ENCODE assay signal across 9 mouse cellular contexts in the genomic region with DNA sequence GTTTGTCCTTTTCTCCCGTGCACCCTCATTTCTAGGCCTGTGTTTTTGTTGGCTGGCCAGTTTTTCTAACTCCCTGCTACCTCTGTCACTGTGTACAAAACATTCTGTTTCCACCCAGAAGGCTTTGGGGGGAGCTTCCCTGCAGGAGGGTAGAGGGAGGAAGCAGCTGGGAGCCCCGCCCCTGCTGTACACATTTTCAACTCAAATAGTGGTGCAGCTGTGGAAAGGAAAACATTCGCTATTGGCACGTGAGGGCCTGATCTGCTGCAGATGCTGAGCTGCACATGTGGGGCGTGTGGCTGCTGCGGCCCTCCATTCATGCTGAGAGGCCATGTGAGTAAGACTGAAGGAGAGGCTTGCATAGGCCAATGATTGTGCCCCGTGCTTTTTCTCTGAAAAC.
DNase-seq lines count a peak whose midpoint lies in the region; ATAC-seq lines count a peak whose summit lies in the region.
"Had no signal": no experiment of that assay in that cellular context is flagged by ENCODE, and none has a peak within 500 bp of the region (broad histone marks: within the 10 kb centered on the region; RNA-seq: fewer than 3 reads in every experiment).

No protein-coding gene starts in this region.

- 52% methylated on average over 7 of the region's 7 CpGs for WGBS in kidney, embryonic 16.5 days
- 65% methylated on average over 7 of the region's 7 CpGs for WGBS in midbrain, embryonic 16.5 days

- no peaks in the 10 kb centered on the region for H3K9me3 ChIP-seq in kidney, embryonic 16.5 days (ENCODE audit: low read length)
- no peaks in the 10 kb centered on the region for H3K9me3 ChIP-seq in midbrain, embryonic 16.5 days (replicated peaks; ENCODE audit: control insufficient read depth, low read length, poor library complexity, severe bottlenecking)

- no peak overlapping the region for H3K27ac ChIP-seq in kidney, embryonic 16.5 days (ENCODE audit: low read length)
- no peak overlapping the region for H3K27ac ChIP-seq in midbrain, embryonic 16.5 days (ENCODE audit: low read length)

- H3K27me3 ChIP-seq in kidney, embryonic 16.5 days (ENCODE audit: insufficient read depth, low read length): no peaks in the 10 kb centered on the region
- H3K27me3 ChIP-seq in splenic B cell, adult 2 months (ENCODE audit: control insufficient read depth, insufficient read depth, low read length, poor library complexity, severe bottlenecking): no peaks in the 10 kb centered on the region
- no peaks in the 10 kb centered on the region for H3K27me3 ChIP-seq in midbrain, embryonic 16.5 days (ENCODE audit: control insufficient read depth, insufficient read depth, low read depth, low read length)
- H3K27me3 ChIP-seq: Patski had no signal

- no peaks in the 10 kb centered on the region for H3K4me1 ChIP-seq in kidney, embryonic 16.5 days (ENCODE audit: insufficient read depth, low read length)
- no peaks in the 10 kb centered on the region for H3K4me1 ChIP-seq in midbrain, embryonic 16.5 days (ENCODE audit: control insufficient read depth, insufficient read depth, low read length)

- H3K9ac ChIP-seq in kidney, embryonic 16.5 days (replicated peaks; ENCODE audit: low read length): no peak overlapping the region
- H3K9ac ChIP-seq in midbrain, embryonic 16.5 days (ENCODE audit: low read depth, low read length): no peak overlapping the region

- ATAC-seq in kidney, embryonic 16.5 days (ENCODE audit: low FRiP score, low TSS enrichment): peak; percentile 57
- ATAC-seq in midbrain, embryonic 16.5 days: no peak
- ATAC-seq: Patski had no signal

- H3K4me2 ChIP-seq in kidney, embryonic 16.5 days (replicated peaks; ENCODE audit: low read depth, low read length): no peak overlapping the region
- no peak overlapping the region for H3K4me2 ChIP-seq in midbrain, embryonic 16.5 days (ENCODE audit: low read length)

- peak; percentile 11 to 17 for DNase-seq in layer of hippocampus, postnatal 36 days
- no peak for DNase-seq in layer of hippocampus, postnatal 25 days (ENCODE audit: extremely low spot score in 1 of 2, low spot score in 1 of 2)
- peak; percentile 44 for DNase-seq in gastrocnemius, postnatal 14 days
- DNase-seq in splenic B cell, adult 2 months (ENCODE audit: low read depth, low spot score): peak; percentile 15
- DNase-seq in cerebellum, postnatal 14 days: no peak
- DNase-seq in right cerebral cortex, postnatal 14 days: no peak

- H3K4me3 ChIP-seq in kidney, embryonic 16.5 days (ENCODE audit: low read length): no peak overlapping the region
- H3K4me3 ChIP-seq in midbrain, embryonic 16.5 days (ENCODE audit: low read depth, low read length): no peak overlapping the region

- intact Hi-C loops in gastrocnemius, postnatal 14 days (cut with DNase I; ENCODE audit: low total_unique reads): no loop called here

- H3K36me3 ChIP-seq in kidney, embryonic 16.5 days (ENCODE audit: insufficient read depth, low read length): no peaks in the 10 kb centered on the region
- H3K36me3 ChIP-seq in splenic B cell, adult 2 months (ENCODE audit: control insufficient read depth, insufficient read depth, low read length, poor library complexity, severe bottlenecking): peaks cover 10% of the 10 kb centered on the region
- H3K36me3 ChIP-seq in midbrain, embryonic 16.5 days (ENCODE audit: control insufficient read depth, insufficient read depth, low read length): no peaks in the 10 kb centered on the region

Comparison
In these comparisons a context has a peak if more than half of its experiments do, and no peak if none do; other contexts are left out.
1. DNase-seq: peak in layer of hippocampus, postnatal 36 days (2 of 2), gastrocnemius, postnatal 14 days (single experiment) and splenic B cell, adult 2 months (single experiment); none in layer of hippocampus, postnatal 25 days (0 of 2), cerebellum, postnatal 14 days (0 of 2) and right cerebral cortex, postnatal 14 days (single experiment).